Mouse (Mus musculus) yolk sac, embryonic 10.5 days (tissue): ENCODE results near the gene Olfr1158.
A peak's percentile ranks its signal among the peaks of the same experiment; 100 is the strongest.
"Not testable (repeated sequence)": the region's sequence is repeated elsewhere in the genome, so short reads cannot be mapped to it uniquely, and the experiment has no call there.

ENCODE experiments used
- DNase-seq: peaks from one replicate; pipeline ENCODE4 v3.0.0-alpha.2; 2017; ENCODE audit warnings: low spot score

Gene Olfr1158

GRCm38 (mm10) chr2:87989813-87990212 is at the start of gene Olfr1158:
Olfr1158 (plus strand) TSS chr2:87990113.
- no peak for DNase-seq

GRCm38 (mm10) chr2:87945037-87945436 is 44.9 kb upstream of the Olfr1158 start, which contains the start of gene Olfr1155:
Olfr1155 (minus strand) TSS chr2:87945137.
- no peak for DNase-seq

- no peak for DNase-seq
These were observed 36.9 kb upstream of the Olfr1158 start, which contains the start of gene Olfr1156 for GRCm38 (mm10) chr2:87953000-87953399. Olfr1156 (minus strand) TSS chr2:87953100.

GRCm38 (mm10) chr2:87968199-87968598 is 21.7 kb upstream of the Olfr1158 start, which contains the start of gene Olfr1157:
Olfr1157 (minus strand) TSS chr2:87968299.
- no peak for DNase-seq

- DNase-seq = no peak
These were observed 15.3 kb upstream of the Olfr1158 start, which contains the start of gene Olfr74 for GRCm38 (mm10) chr2:87974563-87974962. Olfr74 (minus strand) TSS chr2:87974663.

- peak; percentile 4 for DNase-seq
These were observed 17.8 kb downstream of the Olfr1158 start, which contains the start of gene Olfr1160 for GRCm38 (mm10) chr2:88007515-88008318. Olfr1160 (minus strand) TSS chr2:88008268.

GRCm38 (mm10) chr2:88022474-88022873 is 32.6 kb downstream of the Olfr1158 start, which contains the start of gene Olfr1161:
Olfr1161 (plus strand) TSS chr2:88022774.
- not testable (repeated sequence) for DNase-seq

GRCm38 (mm10) chr2:88037599-88037998 is 47.7 kb downstream of the Olfr1158 start, which contains the start of gene Olfr73:
Olfr73 (minus strand) TSS chr2:88037699.
- no peak for DNase-seq
